Mouse (Mus musculus) stomach, postnatal 0 days (tissue): Measurements from ENCODE around the gene 5730522E02Rik.

Experiments
- CTCF ChIP-seq: IDR thresholded peaks from 2 replicates; pipeline ENCODE4 v1.5.1; 2016; ENCODE audit warnings: antibody characterized with exemption, low read depth, mild to moderate bottlenecking, moderate library complexity
- EP300 ChIP-seq: optimal IDR thresholded peaks from 2 replicates; pipeline ENCODE3; 2016; ENCODE audit warnings: antibody characterized with exemption

GRCm38 (mm10) chr11:26088993-26089392, 121.6 kb downstream of the 5730522E02Rik start:
- TF ChIP-seq CTCF (no peak), EP300 (no peak)
